18 mouse cellular contexts compared by ENCODE assay signal in the genomic region with DNA sequence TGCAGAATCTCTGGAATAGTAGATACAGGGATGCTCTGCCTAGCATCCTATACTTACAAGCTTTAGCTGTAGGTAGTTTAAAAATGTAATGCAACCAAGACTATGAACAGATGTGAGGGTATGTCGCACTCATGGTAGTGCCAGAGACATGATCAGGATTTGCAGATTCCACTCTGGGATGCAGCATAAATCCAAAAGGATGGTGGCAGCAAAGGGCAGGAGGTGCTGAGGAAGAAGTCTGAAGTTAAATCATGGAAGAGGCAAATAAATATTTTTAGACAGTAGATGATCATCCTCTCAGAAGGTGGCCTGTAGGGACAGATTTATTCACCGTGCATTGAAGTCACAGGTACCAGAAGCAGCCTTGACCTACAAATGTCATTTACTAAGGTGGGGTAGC.
DNase-seq lines count a peak whose midpoint lies in the region; ATAC-seq and TF ChIP-seq lines count a peak whose summit lies in the region.
"Had no signal": no experiment of that assay in that cellular context is flagged by ENCODE, and none has a peak within 500 bp of the region (broad histone marks: within the 10 kb centered on the region; RNA-seq: fewer than 3 reads in every experiment).

No protein-coding gene starts in this region.

- no peaks in the 10 kb centered on the region for H3K4me1 ChIP-seq in kidney, postnatal 0 days (replicated peaks; ENCODE audit: insufficient read depth, low read length)
- H3K4me1 ChIP-seq in lung, postnatal 0 days (ENCODE audit: insufficient read depth, low read depth, low read length), result no peaks in the 10 kb centered on the region
- H3K4me1 ChIP-seq: embryonic facial prominence, embryonic 13.5 days; forebrain, embryonic 13.5 days; hindbrain, embryonic 12.5 days had no signal

- peak; percentile 15; the same call in 1 of the 2 replicates for TF ChIP-seq CTCF in kidney, postnatal 0 days (IDR thresholded peaks at IDR 0.05; ENCODE audit: low read depth)
- TF ChIP-seq CTCF in lung, postnatal 0 days (IDR thresholded peaks at IDR 0.05), result no peak

- H3K27ac ChIP-seq in kidney, postnatal 0 days, result no peak overlapping the region
- no peak overlapping the region for H3K27ac ChIP-seq in lung, postnatal 0 days (ENCODE audit: low read length)
- H3K27ac ChIP-seq: embryonic facial prominence, embryonic 13.5 days; forebrain, embryonic 13.5 days; gastrocnemius, adult 2 months; heart, embryonic 13.5 days; hindbrain, embryonic 12.5 days had no signal

- H3K9ac ChIP-seq in kidney, postnatal 0 days (ENCODE audit: low read depth, low read length), result no peak overlapping the region
- no peak overlapping the region for H3K9ac ChIP-seq in lung, postnatal 0 days (replicated peaks; ENCODE audit: low read depth)
- H3K9ac ChIP-seq: embryonic facial prominence, embryonic 13.5 days; forebrain, embryonic 13.5 days; heart, embryonic 13.5 days; hindbrain, embryonic 12.5 days had no signal

- no peak for ATAC-seq in kidney, postnatal 0 days (replicated peaks; ENCODE audit: low FRiP score, low read depth)
- ATAC-seq in lung, postnatal 0 days, result no peak
- ATAC-seq: forebrain, embryonic 13.5 days; hindbrain, embryonic 16.5 days had no signal

- no peaks in the 10 kb centered on the region for H3K27me3 ChIP-seq in kidney, postnatal 0 days (ENCODE audit: insufficient read depth, low read length)
- no peaks in the 10 kb centered on the region for H3K27me3 ChIP-seq in lung, postnatal 0 days (replicated peaks; ENCODE audit: insufficient read depth, low read length)
- H3K27me3 ChIP-seq: embryonic facial prominence, embryonic 13.5 days; forebrain, embryonic 13.5 days; heart, embryonic 13.5 days; hindbrain, embryonic 12.5 days had no signal

- no peaks in the 10 kb centered on the region for H3K9me3 ChIP-seq in kidney, postnatal 0 days (replicated peaks; ENCODE audit: low read length)
- no peaks in the 10 kb centered on the region for H3K9me3 ChIP-seq in lung, postnatal 0 days (ENCODE audit: low read length)
- H3K9me3 ChIP-seq: embryonic facial prominence, embryonic 13.5 days; forebrain, embryonic 13.5 days; heart, embryonic 13.5 days; hindbrain, embryonic 12.5 days had no signal

- no peak for TF ChIP-seq EP300 in lung, postnatal 0 days (IDR thresholded peaks at IDR 0.05)

- no peak overlapping the region for H3K4me2 ChIP-seq in kidney, postnatal 0 days (ENCODE audit: low read length)
- no peak overlapping the region for H3K4me2 ChIP-seq in lung, postnatal 0 days (replicated peaks; ENCODE audit: low read depth, low read length)
- H3K4me2 ChIP-seq: embryonic facial prominence, embryonic 13.5 days; forebrain, embryonic 13.5 days; heart, embryonic 13.5 days; hindbrain, embryonic 12.5 days had no signal

- peak; percentile 14 to 20 for DNase-seq in cerebellum, postnatal 14 days
- no peak for DNase-seq in cerebellum, adult 8-10 months
- DNase-seq in kidney, postnatal 0 days (ENCODE audit: low spot score), result no peak
- no peak for DNase-seq in kidney, postnatal 25 days
- DNase-seq in retina, postnatal 1 day, result peak; percentile 4
- no peak for DNase-seq in retina, embryonic 14.5 days (ENCODE audit: low spot score)
- no peak for DNase-seq in lung, postnatal 0 days (ENCODE audit: low spot score)
- DNase-seq: adrenal gland, postnatal 10 days; cerebellum, adult 2 months; cerebellum, postnatal 36 days; gastrocnemius, adult 2 months; gastrocnemius, postnatal 25 days; heart, postnatal 36 days had no signal

- WGBS in kidney, postnatal 0 days, result 80% methylated on average over 2 of the region's 2 CpGs
- 93% methylated on average over 2 of the region's 2 CpGs for WGBS in lung, postnatal 0 days

- H3K36me3 ChIP-seq in kidney, postnatal 0 days (ENCODE audit: insufficient read depth, low read length), result no peaks in the 10 kb centered on the region
- H3K36me3 ChIP-seq in lung, postnatal 0 days (ENCODE audit: insufficient read depth, low read length), result no peaks in the 10 kb centered on the region
- H3K36me3 ChIP-seq: embryonic facial prominence, embryonic 13.5 days; heart, embryonic 13.5 days; hindbrain, embryonic 12.5 days had no signal

- H3K4me3 ChIP-seq in kidney, postnatal 0 days (replicated peaks; ENCODE audit: low read depth, low read length), result no peak overlapping the region
- no peak overlapping the region for H3K4me3 ChIP-seq in lung, postnatal 0 days (ENCODE audit: low read depth, low read length)
- H3K4me3 ChIP-seq: embryonic facial prominence, embryonic 13.5 days; forebrain, embryonic 13.5 days; gastrocnemius, adult 2 months; heart, embryonic 13.5 days; hindbrain, embryonic 12.5 days had no signal

Comparison
In these comparisons a context has a peak if more than half of its experiments do, and no peak if none do; other contexts are left out.
1. DNase-seq: peak in cerebellum, postnatal 14 days (2 of 2) and retina, postnatal 1 day (single experiment); none in cerebellum, adult 8-10 months (single experiment), kidney, postnatal 0 days (single experiment), kidney, postnatal 25 days (0 of 2), retina, embryonic 14.5 days (single experiment) and lung, postnatal 0 days (single experiment).